Comparison of ENCODE assay signal across 9 mouse cellular contexts in the genomic region with DNA sequence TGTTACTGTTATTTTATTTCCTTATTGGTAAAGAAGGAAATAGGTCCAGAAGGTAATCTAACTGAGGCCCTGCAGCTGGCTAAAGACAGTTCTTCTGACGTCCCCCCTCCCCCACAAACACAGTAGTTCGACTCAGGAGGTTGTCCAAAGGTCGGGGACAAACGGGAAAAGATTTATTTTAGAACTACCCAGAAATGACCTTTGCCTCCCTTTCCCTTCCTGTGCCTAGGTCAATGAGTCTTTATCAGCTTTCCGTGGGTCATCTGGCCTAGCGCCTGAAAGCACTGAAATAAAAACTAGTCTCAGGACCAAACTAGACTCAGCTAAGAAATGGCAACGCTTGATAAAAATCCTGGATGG. TPM values are rescaled to one million over a fixed set of nuclear protein-coding genes. Genes with fewer than 3 reads are reported as not detected.
DNase-seq lines count a peak whose midpoint lies in the region; ATAC-seq and TF ChIP-seq lines count a peak whose summit lies in the region.
"Had no signal": no experiment of that assay in that cellular context is flagged by ENCODE, and none has a peak within 500 bp of the region (broad histone marks: within the 10 kb centered on the region; RNA-seq: fewer than 3 reads in every experiment).

No protein-coding gene starts in this region.

- H3K9ac ChIP-seq in lung, postnatal 0 days (replicated peaks; ENCODE audit: low read depth) = no peak overlapping the region
- H3K9ac ChIP-seq in heart, embryonic 15.5 days = no peak overlapping the region

- peaks cover 11% of the 10 kb centered on the region for H3K4me1 ChIP-seq in lung, postnatal 0 days (ENCODE audit: insufficient read depth, low read depth, low read length)
- peaks cover 24% of the 10 kb centered on the region for H3K4me1 ChIP-seq in lung, adult 2 months (ENCODE audit: control insufficient read depth, insufficient read depth, low read length)
- H3K4me1 ChIP-seq in heart, embryonic 15.5 days (replicated peaks) = peaks cover 72% of the 10 kb centered on the region

- peak overlapping the region; percentile 93 for H3K27ac ChIP-seq in lung, postnatal 0 days (ENCODE audit: low read length)
- H3K27ac ChIP-seq in heart, embryonic 15.5 days = peak overlapping the region; percentile 95

- TF ChIP-seq POLR2A in lung, adult 2 months (IDR thresholded peaks at IDR 0.05; ENCODE audit: borderline replicate concordance, extremely low read depth, low read depth, low read length) = no peak

- ATAC-seq in lung, postnatal 0 days = no peak
- no peak for ATAC-seq in heart, embryonic 15.5 days (replicated peaks; ENCODE audit: insufficient number of reproducible peaks, insufficient read depth, low FRiP score, low read depth)
- ATAC-seq: midbrain, embryonic 16.5 days had no signal

- 28% methylated on average over 7 of the region's 7 CpGs for WGBS in lung, postnatal 0 days
- WGBS in lung, adult 2 months = 28% methylated on average over 7 of the region's 7 CpGs
- WGBS in heart, embryonic 15.5 days = 22% methylated on average over 7 of the region's 7 CpGs

- TF ChIP-seq EP300 in lung, postnatal 0 days (IDR thresholded peaks at IDR 0.05) = no peak

- no peak overlapping the region for H3K4me3 ChIP-seq in lung, postnatal 0 days (ENCODE audit: low read depth, low read length)
- no peak overlapping the region for H3K4me3 ChIP-seq in lung, adult 2 months (replicated peaks; ENCODE audit: extremely low read depth, low read depth, low read length)
- H3K4me3 ChIP-seq in heart, embryonic 15.5 days = no peak overlapping the region

- H3K9me3 ChIP-seq in lung, postnatal 0 days (ENCODE audit: low read length) = no peaks in the 10 kb centered on the region
- H3K9me3 ChIP-seq in heart, embryonic 15.5 days (replicated peaks) = no peaks in the 10 kb centered on the region
- H3K9me3 ChIP-seq: G1E had no signal

- TF ChIP-seq CTCF in lung, postnatal 0 days (IDR thresholded peaks at IDR 0.05) = no peak
- TF ChIP-seq CTCF in lung, adult 2 months (IDR thresholded peaks at IDR 0.05; ENCODE audit: insufficient read depth, low read length) = no peak

- DNase-seq in lung, postnatal 0 days (ENCODE audit: low spot score) = peak; percentile 35
- DNase-seq in lung, adult 2 months = no peak
- peak; percentile 52 to 68 for DNase-seq in kidney, postnatal 4 days
- DNase-seq in yolk sac, embryonic 10.5 days (ENCODE audit: low spot score) = peak; percentile 85
- no peak for DNase-seq in testis, postnatal 14 days (ENCODE audit: low spot score)
- no peak for DNase-seq in gastrocnemius, postnatal 10 days

- peaks cover 7% of the 10 kb centered on the region; the same call in 1 of the 2 replicates for H3K36me3 ChIP-seq in lung, postnatal 0 days (ENCODE audit: insufficient read depth, low read length)
- H3K36me3 ChIP-seq in heart, embryonic 15.5 days = peaks cover 19% of the 10 kb centered on the region

- no peak overlapping the region for H3K4me2 ChIP-seq in lung, postnatal 0 days (replicated peaks; ENCODE audit: low read depth, low read length)
- H3K4me2 ChIP-seq in heart, embryonic 15.5 days = 0 out of 2 replicates have a peak overlapping the region, but pooled peaks have one; percentile 88

- no peaks in the 10 kb centered on the region for H3K27me3 ChIP-seq in lung, postnatal 0 days (replicated peaks; ENCODE audit: insufficient read depth, low read length)
- H3K27me3 ChIP-seq in heart, embryonic 15.5 days = no peaks in the 10 kb centered on the region

RNA-seq across cellular contexts. Expression of a gene that starts 1.7 kb away (rescaled TPM):
- 340 and 365 TPM in 2 replicates for polyA plus RNA-seq in lung, postnatal 0 days (2015; fragmentation: Nextera tagmentation; extraction: Ambion mirVana)
- 218 and 230 TPM in 2 replicates for polyA plus RNA-seq in lung, adult 2 months (2012; rRNA removed)
- polyA plus RNA-seq in heart, embryonic 15.5 days (2015; fragmentation: Nextera tagmentation; extraction: Ambion mirVana) = 372 and 381 TPM in 2 replicates
- 100 to 1,000 TPM; 149 to 168 TPM for total RNA-seq in gastrocnemius, postnatal 10 days (2021)

RNA-seq across cellular contexts. Expression of a gene that starts 3.9 kb away (rescaled TPM):
- 121 and 135 TPM in 2 replicates for polyA plus RNA-seq in lung, postnatal 0 days (2015; fragmentation: Nextera tagmentation; extraction: Ambion mirVana)
- polyA plus RNA-seq in lung, adult 2 months (2012; rRNA removed) = 89.9 and 107 TPM in 2 replicates
- 125 and 179 TPM in 2 replicates for polyA plus RNA-seq in heart, embryonic 15.5 days (2015; fragmentation: Nextera tagmentation; extraction: Ambion mirVana)
- 10 to 100 TPM; 42.2 to 60.5 TPM for total RNA-seq in gastrocnemius, postnatal 10 days (2021)

RNA-seq across cellular contexts. Expression of a gene that starts 12.0 kb away (rescaled TPM):
- polyA plus RNA-seq in lung, postnatal 0 days (2015; fragmentation: Nextera tagmentation; extraction: Ambion mirVana) = 43.6 and 48.7 TPM in 2 replicates
- polyA plus RNA-seq in lung, adult 2 months (2012; rRNA removed) = 39.0 and 46.6 TPM in 2 replicates
- polyA plus RNA-seq in heart, embryonic 15.5 days (2015; fragmentation: Nextera tagmentation; extraction: Ambion mirVana) = 12.4 and 13.9 TPM in 2 replicates
- total RNA-seq in gastrocnemius, postnatal 10 days (2021) = 10 to 100 TPM; 27.9 TPM

RNA-seq across cellular contexts. Expression of a gene that starts 20.8 kb away (rescaled TPM):
- polyA plus RNA-seq in lung, postnatal 0 days (2015; fragmentation: Nextera tagmentation; extraction: Ambion mirVana) = 9.9 and 10.2 TPM in 2 replicates
- polyA plus RNA-seq in lung, adult 2 months (2012; rRNA removed) = 19.2 and 20.8 TPM in 2 replicates
- polyA plus RNA-seq in heart, embryonic 15.5 days (2015; fragmentation: Nextera tagmentation; extraction: Ambion mirVana) = 8.9 and 11.9 TPM in 2 replicates
- 1 to 10 TPM; 4.5 to 5.0 TPM for total RNA-seq in gastrocnemius, postnatal 10 days (2021)

RNA-seq across cellular contexts. Expression of a gene that starts 36.1 kb away (rescaled TPM):
- polyA plus RNA-seq in lung, postnatal 0 days (2015; fragmentation: Nextera tagmentation; extraction: Ambion mirVana) = 1.8 and 2.3 TPM in 2 replicates
- polyA plus RNA-seq in lung, adult 2 months (2012; rRNA removed) = 2.7 and 5.7 TPM in 2 replicates
- polyA plus RNA-seq in heart, embryonic 15.5 days (2015; fragmentation: Nextera tagmentation; extraction: Ambion mirVana) = 2.4 and 4.2 TPM in 2 replicates
- total RNA-seq in gastrocnemius, postnatal 10 days (2021) = 10 to 100 TPM in 1 of 2 experiments, 1 to 10 TPM in 1; 8.5 to 15.3 TPM
- polyA plus RNA-seq: G1E had no signal

Comparison
In these comparisons a context has a peak if more than half of its experiments do, and no peak if none do; other contexts are left out.
1. DNase-seq: peak in lung, postnatal 0 days (single experiment), kidney, postnatal 4 days (2 of 2) and yolk sac, embryonic 10.5 days (single experiment); none in lung, adult 2 months (single experiment), testis, postnatal 14 days (single experiment) and gastrocnemius, postnatal 10 days (single experiment).